Mouse (Mus musculus): ENCODE data around the gene Rnf144a.
"Not testable (repeated sequence)": the region's sequence is repeated elsewhere in the genome, so short reads cannot be mapped to it uniquely, and the experiment has no call there.

DNA sequence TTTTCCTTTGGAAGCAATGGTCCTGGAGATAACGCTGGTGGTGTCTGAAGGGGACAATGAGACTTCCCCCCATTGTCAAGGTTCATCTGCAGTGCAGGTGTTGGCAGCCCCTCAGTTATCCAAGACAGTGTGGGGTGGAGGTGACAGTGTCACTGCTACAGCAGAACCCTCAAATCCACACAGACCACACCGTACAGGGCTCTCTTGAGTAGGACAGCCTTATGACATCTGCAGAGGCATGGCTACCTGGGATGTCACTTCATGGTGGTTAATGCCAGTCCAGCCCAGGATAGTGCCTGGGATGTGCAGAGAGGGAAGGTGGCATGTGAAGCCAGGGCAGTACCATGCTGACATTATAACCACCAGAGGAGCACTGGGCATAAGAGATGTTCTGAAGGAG, 13.7 kb upstream of the Rnf144a start:
- not testable (repeated sequence) for TF ChIP-seq CTCF (IDR thresholded peaks at IDR 0.05; ENCODE audit: low read depth, low read length); EP300 (IDR thresholded peaks at IDR 0.05; ENCODE audit: insufficient read depth, low read depth, low read length)
